Mouse (Mus musculus): ENCODE data around the gene Rnaseh2c.

DNA sequence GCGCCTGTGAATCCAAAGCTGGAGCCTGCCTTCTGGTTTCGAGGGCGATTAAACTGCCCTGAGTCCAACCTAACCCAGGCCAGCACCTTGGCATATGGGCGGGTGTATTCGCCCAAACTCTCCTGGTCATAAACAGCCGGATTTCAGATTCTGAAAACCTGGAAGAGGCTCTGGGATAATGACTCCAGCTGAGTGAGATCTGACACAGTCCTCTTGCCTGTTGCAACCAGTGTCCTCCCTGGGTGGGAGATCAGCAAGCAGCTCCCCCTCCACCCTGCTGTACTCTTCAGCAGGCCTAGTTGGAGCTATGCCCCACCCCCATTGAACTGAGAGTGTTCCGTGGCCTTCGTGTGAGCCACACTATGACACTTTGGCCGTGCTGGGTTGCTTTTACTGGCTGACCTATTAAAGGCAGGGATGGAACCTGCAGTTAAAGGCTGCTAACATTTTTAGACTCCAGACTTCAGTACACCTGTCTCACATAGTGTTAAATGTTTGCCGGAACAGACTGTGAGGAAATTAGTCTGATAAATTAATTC is 40.4 kb upstream of the Rnaseh2c start:
- no peak for TF ChIP-seq CTCF (IDR thresholded peaks at IDR 0.05; ENCODE audit: extremely low read depth, insufficient read depth, insufficient read length, insufficient replicate concordance)
- TF ChIP-seq POLR2A (IDR thresholded peaks at IDR 0.05; ENCODE audit: low read depth, low read length) = no peak

All from spleen, adult 2 months (tissue).